Mouse (Mus musculus): ENCODE results near the gene Gm38394. TPM values are rescaled to one million over a fixed set of nuclear protein-coding genes. Genes with fewer than 3 reads are reported as not detected.
A peak's percentile ranks its signal among the peaks of the same experiment; 100 is the strongest.

Gm38394 gene
- total RNA-seq, 2 experiments from 2014 or later: 24.3 to 34.9 TPM

- DNase-seq: no peak
- intact Hi-C loops (cut with DNase I): no loop called here
These were observed 57.9 kb downstream of the Gm38394 start for GRCm38 (mm10) chr1:133603174-133603573.

DNA sequence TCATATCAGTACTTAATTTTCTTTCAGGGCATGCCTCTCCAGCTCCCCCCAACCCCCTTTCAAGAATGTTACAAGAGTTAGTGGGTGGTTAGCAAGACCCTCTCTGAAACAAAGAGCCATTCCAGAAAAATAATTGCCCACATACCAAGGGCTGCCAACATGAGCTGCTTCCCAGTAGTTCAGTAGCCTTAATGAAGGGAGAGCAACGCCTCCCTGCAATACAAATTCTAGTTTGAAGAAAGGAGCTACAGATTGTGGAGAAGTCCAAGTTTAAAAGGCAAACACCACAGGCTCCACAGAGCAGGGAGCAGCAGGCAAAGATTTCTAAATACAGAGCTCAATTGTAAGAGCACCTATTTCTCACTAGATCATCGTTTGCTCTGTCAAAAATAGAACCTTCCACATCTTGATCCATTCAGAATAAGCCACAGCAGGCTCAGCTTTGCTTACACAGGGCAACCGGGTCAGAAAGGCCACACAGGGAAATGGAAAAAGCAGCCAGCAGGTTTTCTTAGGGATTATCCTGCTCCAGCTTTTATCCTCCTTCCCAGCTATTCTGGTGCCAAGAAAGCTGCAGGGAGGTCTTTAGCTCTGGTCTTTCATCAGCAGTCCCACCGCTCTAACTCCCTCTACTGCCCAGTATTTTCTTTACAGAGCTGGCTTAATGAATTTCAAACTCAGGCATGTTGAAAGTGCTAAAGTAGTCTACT, 64.7 kb downstream of the Gm38394 start:
- peak; percentile 53 for DNase-seq
- intact Hi-C loops (cut with DNase I): no loop called here

DNA sequence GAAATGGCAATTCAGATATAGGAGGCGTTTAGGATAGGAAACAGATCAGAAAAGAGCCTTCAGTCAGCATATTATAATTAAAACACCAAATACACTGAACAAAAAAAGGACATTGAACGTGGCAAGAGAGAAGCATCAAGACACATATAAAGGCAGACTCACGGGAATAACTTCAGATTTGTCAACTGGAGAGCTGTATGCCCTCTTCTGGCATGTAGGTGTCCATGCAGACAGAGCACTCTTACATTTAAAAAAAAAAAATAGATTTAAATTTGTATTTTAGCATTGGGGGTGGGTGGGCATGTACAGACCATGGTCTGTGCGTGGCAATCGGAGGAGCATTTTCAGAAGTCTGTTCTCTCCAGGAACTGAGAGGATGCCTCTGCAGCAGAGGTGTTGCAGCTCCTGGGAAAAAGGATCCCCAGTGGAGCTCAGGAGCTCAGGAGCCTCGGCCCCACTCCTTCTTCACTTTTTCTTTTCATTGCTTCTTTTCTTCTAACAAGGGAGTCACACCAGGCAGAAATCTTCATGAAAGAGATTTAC, 75.1 kb downstream of the Gm38394 start:
- DNase-seq: no peak
- intact Hi-C loops (cut with DNase I): no loop called here

- no peak for DNase-seq
- intact Hi-C loops (cut with DNase I): no loop called here
These were observed 89.8 kb downstream of the Gm38394 start for GRCm38 (mm10) chr1:133571293-133571692.

Other genes starting within 250 kb of the Gm38394 start
- gene Sox13, start 236.9 kb downstream of the Gm38394 start, total RNA-seq (2021): 10 to 100 TPM; 10.1 to 12.4 TPM
- 100 to 1,000 TPM; 117 to 138 TPM for gene Snrpe, start 51.0 kb downstream of the Gm38394 start, total RNA-seq (2021)
- 10 to 100 TPM in 1 of 2 experiments, 1 to 10 TPM in 1; 6.5 to 14.2 TPM for gene Zbed6, start 433 bp downstream of the Gm38394 start, total RNA-seq (2021)
- under 1 TPM; 0.16 to 0.64 TPM for gene Lax1, start 28.8 kb upstream of the Gm38394 start, total RNA-seq (2021)
- gene Atp2b4, start 139.7 kb upstream of the Gm38394 start, total RNA-seq (2021): 100 to 1,000 TPM; 110 to 134 TPM
- gene Optc, start 246.7 kb upstream of the Gm38394 start, total RNA-seq (2021): 1 to 10 TPM; 2.3 to 2.7 TPM

All from left cerebral cortex, postnatal 4 days (tissue).